Mouse (Mus musculus) liver, embryonic 11.5 days (tissue): Measurements from ENCODE around the gene Clec10a. TPM values are rescaled to one million over a fixed set of nuclear protein-coding genes. Genes with fewer than 3 reads are reported as not detected.
A peak's percentile ranks its signal among the peaks of the same experiment; 100 is the strongest.

Experiments used
- ATAC-seq: fragments of 200-750 bp; cut with Nextera tagmentation; replicated peaks from 2 replicates; pipeline ENCODE4 v1.8.0; 2017; ENCODE audit warnings: moderate number of reproducible peaks, mild to moderate bottlenecking, moderate TSS enrichment, moderate library complexity; ENCODE audit not compliant: low FRiP score
- DNase-seq: peaks from one replicate; pipeline ENCODE4 v3.0.0-alpha.2; 2017; ENCODE audit warnings: low spot score
- H3K27ac ChIP-seq: fragments of 300-500 bp; sonication (generic); 2 replicates; pipeline ENCODE4 v1.5.1; 2014; ENCODE audit warnings: mild to moderate bottlenecking, low read depth, low read length, control low read depth
- H3K27me3 ChIP-seq: fragments of 300-500 bp; sonication (generic); replicated peaks from 2 replicates; pipeline ENCODE4 v1.6.1; 2014; ENCODE audit warnings: low read length, mixed read lengths; ENCODE audit not compliant: control insufficient read depth, insufficient read depth
- H3K36me3 ChIP-seq: fragments of 300-500 bp; sonication (generic); 2 replicates; pipeline ENCODE4 v1.6.1; 2014; ENCODE audit warnings: mild to moderate bottlenecking, low read length, moderate library complexity, mixed read lengths; ENCODE audit not compliant: control insufficient read depth, insufficient read depth
- H3K4me1 ChIP-seq: fragments of 300-500 bp; sonication (generic); replicated peaks from 2 replicates; pipeline ENCODE4 v1.6.1; 2014; ENCODE audit warnings: low read length, mixed read lengths; ENCODE audit not compliant: control insufficient read depth, insufficient read depth
- H3K4me2 ChIP-seq: fragments of 300-500 bp; sonication (generic); 2 replicates; pipeline ENCODE4 v1.6.1; 2014; ENCODE audit warnings: mild to moderate bottlenecking, control low read depth, moderate library complexity
- H3K4me3 ChIP-seq: fragments of 300-500 bp; sonication (generic); 2 replicates; pipeline ENCODE4 v1.5.1; 2014; ENCODE audit warnings: low read depth, low read length, control low read depth
- H3K9ac ChIP-seq: fragments of 300-500 bp; sonication (generic); 2 replicates; pipeline ENCODE4 v1.6.1; 2014; ENCODE audit warnings: low read depth, low read length, control low read depth
- H3K9me3 ChIP-seq: fragments of 300-500 bp; sonication (generic); 2 replicates; pipeline ENCODE4 v1.6.1; 2016; ENCODE audit warnings: low read length, inconsistent platforms, mixed read lengths; ENCODE audit not compliant: control insufficient read depth
- WGBS: fragments of 180-500 bp; shearing (Covaris S2); extraction: QIAGEN DNeasy Blood & Tissue Kit; methylation state at CpG from one replicate; pipeline ENCODE4 v1.1.7; 2014; 5-methylcytosine and 5-hydroxymethylcytosine counted together
- polyA plus RNA-seq: library from polyadenylated mRNA; unstranded; fragments of >200 nt; fragmentation: Nextera tagmentation; extraction: Ambion mirVana; gene quantifications from 2 replicates; pipeline ENCODE4 v1.2.1, GENCODE M21; 2014

Clec10a gene
- polyA plus RNA-seq, 1 experiment from 2014 or later = 0.41 TPM

DNA sequence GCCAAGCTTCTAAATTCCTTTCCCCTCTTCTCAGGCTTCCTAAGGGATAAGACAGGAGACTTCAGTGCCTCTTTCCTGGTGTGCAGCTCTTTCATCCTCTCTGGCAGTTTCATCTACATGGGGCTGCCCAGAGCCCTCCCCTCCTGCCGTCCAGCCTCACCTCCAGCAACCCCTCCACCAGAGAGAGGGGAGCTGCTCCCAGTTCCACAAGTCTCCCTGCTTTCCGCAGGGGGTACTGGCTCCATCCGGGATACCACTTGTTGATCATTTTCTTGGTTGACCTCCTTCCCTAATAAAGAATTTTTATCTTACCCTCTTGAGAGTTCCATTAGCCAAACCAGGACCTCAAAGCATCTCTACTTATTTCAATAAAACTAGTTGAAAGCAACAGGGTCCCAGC lies 60.1 kb downstream of the Clec10a start:
- H3K27me3 ChIP-seq = peaks cover 38% of the 10 kb centered on the region

DNA sequence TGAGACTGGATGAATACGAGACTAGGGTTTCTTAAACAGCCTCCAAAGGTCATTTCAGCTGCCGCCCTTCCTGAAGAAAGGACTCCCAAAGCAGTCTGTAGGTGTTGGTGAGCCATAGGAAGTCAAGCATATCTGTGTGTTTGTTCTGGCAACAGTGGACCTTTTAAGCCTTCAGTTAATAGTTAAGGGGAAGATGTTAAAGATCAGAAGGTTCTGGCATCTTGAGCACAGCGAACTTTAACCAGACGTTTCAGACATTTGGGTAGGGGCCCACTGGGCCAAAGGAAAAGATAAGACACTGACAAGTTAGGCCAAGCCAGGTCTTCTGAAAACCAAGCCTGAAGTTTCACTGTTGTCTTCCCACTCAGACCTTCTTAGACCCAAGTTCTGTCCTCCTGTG lies 62.0 kb downstream of the Clec10a start:
- DNase-seq (no peak), ATAC-seq (no peak)
- Histone ChIP-seq H3K4me3 (no peak overlapping the region), H3K4me2 (no peak overlapping the region), H3K36me3 (no peaks in the 10 kb centered on the region), H3K27ac (no peak overlapping the region), H3K27me3 (peaks cover 34% of the 10 kb centered on the region), H3K9me3 (no peaks in the 10 kb centered on the region), H3K9ac (no peak overlapping the region), H3K4me1 (peaks cover 27% of the 10 kb centered on the region)
- WGBS = 78% methylated on average over 4 of the region's 4 CpGs

More for the DNA sequence above, 60.1 kb downstream of the Clec10a start:
- 75% methylated on average over 3 of the region's 3 CpGs for WGBS
- DNase-seq (no peak), ATAC-seq (no peak)
- Histone ChIP-seq H3K27ac (no peak overlapping the region), H3K4me1 (peaks cover 17% of the 10 kb centered on the region), H3K9me3 (no peaks in the 10 kb centered on the region), H3K36me3 (no peaks in the 10 kb centered on the region), H3K4me3 (no peak overlapping the region), H3K4me2 (no peak overlapping the region), H3K9ac (no peak overlapping the region)

DNA sequence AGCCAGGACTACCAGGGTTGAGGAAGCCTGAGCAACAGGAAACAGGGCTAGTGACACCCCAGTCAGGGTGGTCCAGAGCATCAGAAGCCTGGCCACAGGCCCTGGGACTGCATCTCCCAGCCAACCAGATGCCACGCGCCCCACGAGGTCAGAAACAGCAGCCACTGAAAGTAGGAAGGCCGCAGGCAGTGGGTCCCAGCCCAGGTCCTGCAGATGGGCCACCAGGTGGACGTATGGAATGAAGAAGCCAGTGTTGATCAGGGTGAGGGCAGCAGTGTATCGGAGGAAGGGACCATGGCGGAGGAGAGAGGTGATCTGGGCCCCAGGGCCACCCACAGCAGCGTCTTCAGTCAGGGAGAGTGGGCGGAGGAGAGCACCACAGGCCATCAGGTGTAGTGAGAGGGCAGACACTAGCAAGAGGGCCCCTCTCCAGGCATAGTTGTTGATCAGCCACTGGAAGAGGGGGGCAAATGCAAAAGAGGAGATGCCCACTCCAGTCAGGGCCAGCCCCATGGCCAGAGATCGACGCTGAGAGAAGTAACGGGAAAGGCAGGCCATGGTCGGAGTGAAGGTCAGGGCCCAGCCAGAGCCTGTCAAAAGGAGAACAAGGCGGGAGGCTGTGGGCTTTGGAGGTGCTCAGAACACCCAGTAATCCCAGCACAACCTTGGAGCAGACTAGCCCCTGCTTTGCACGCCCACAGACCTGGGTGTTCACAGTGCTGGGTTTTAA lies 62.9 kb downstream of the Clec10a start:
- ATAC-seq = no peak
- H3K4me1 ChIP-seq = peaks cover 28% of the 10 kb centered on the region
- peaks cover 26% of the 10 kb centered on the region for H3K27me3 ChIP-seq
- 85% methylated on average over 15 of the region's 15 CpGs for WGBS
- no peaks in the 10 kb centered on the region for H3K9me3 ChIP-seq
- no peaks in the 10 kb centered on the region for H3K36me3 ChIP-seq
- peak overlapping the region; percentile 4; the same call in 1 of the 2 replicates for H3K4me3 ChIP-seq
- H3K27ac ChIP-seq = peak overlapping the region; percentile 8; the same call in 1 of the 2 replicates
- H3K9ac ChIP-seq = 0 out of 2 replicates have a peak overlapping the region, but pooled peaks have one; percentile 18
- H3K4me2 ChIP-seq = peak overlapping the region; percentile 98
- no peak for DNase-seq

DNA sequence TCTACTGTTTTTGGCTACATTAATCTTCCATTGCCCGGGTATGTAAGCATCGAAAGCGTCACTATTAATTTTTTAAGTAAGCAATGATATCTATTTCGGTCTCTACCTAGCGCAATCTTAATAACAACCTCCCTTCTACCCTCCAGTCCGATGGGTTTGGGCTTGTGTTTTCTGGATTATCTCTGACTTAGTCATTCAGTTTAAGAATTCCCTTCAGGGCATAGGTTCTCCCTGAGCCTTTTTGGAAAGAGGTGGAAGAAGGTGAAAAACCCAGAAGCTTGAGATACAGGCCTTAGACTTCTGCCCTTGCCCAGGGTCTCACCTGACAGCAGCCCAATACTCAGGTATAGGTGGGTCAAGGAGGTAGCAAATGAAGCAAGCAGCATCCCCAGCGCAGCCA lies 63.9 kb downstream of the Clec10a start:
- Histone ChIP-seq H3K4me2 (peak overlapping the region; percentile 98), H3K4me1 (peaks cover 23% of the 10 kb centered on the region), H3K27me3 (peaks cover 16% of the 10 kb centered on the region), H3K27ac (peak overlapping the region; percentile 96), H3K36me3 (no peaks in the 10 kb centered on the region), H3K4me3 (peak overlapping the region; percentile 68), H3K9me3 (no peaks in the 10 kb centered on the region), H3K9ac (peak overlapping the region; percentile 82)
- ATAC-seq (no peak), DNase-seq (no peak)
- 60% methylated on average over 7 of the region's 7 CpGs for whole genome bisulfite sequencing

DNA sequence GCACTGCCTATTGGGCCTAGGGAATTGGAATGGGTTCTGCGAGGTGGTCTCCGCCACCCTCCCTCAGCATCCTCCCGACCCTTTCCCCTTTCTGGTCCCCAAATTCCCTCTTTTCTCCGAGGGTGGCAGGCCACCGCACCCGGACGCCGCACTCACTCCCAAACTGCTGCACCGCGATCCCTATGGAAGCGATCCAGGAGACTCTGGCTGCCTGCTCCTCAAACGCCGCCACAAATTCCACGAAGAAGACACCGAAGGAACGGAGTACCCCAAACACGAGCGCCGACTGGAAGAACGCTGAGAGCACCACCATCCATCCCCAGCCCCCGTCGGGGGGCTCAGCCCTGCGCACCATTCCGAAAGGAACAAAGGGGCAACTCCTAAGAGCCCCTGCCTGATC lies 64.3 kb downstream of the Clec10a start:
- Histone ChIP-seq H3K9ac (peak overlapping the region; percentile 82), H3K4me3 (peak overlapping the region; percentile 68), H3K9me3 (no peaks in the 10 kb centered on the region), H3K4me2 (peak overlapping the region; percentile 98), H3K36me3 (no peaks in the 10 kb centered on the region), H3K4me1 (peaks cover 21% of the 10 kb centered on the region), H3K27ac (peak overlapping the region; percentile 96), H3K27me3 (peaks cover 15% of the 10 kb centered on the region)
- no peak for ATAC-seq
- no peak for DNase-seq
- 2% methylated on average over 24 of the region's 24 CpGs for WGBS

Other genes with a start within 250 kb of the Clec10a start
- 121 and 130 TPM in 2 replicates for gene Gps2, start 242.3 kb upstream of the Clec10a start, polyA plus RNA-seq
- 2,995 and 3,090 TPM in 2 replicates for gene Eif5a, start 234.2 kb upstream of the Clec10a start, polyA plus RNA-seq
- 1.3 and 1.7 TPM in 2 replicates for gene Ybx2, start 220.4 kb upstream of the Clec10a start, polyA plus RNA-seq
- gene Slc2a4, start 208.0 kb upstream of the Clec10a start, polyA plus RNA-seq = 7.0 and 8.3 TPM in 2 replicates
- 4.0 and 5.1 TPM in 2 replicates for gene Cldn7, start 191.4 kb upstream of the Clec10a start, polyA plus RNA-seq
- gene Ctdnep1, start 175.0 kb upstream of the Clec10a start, polyA plus RNA-seq = 20.8 and 24.0 TPM in 2 replicates
- gene Elp5, start 173.7 kb upstream of the Clec10a start, polyA plus RNA-seq = 131 and 146 TPM in 2 replicates
- 302 and 311 TPM in 2 replicates for gene Gabarap, start 165.1 kb upstream of the Clec10a start, polyA plus RNA-seq
- gene Phf23, start 160.4 kb upstream of the Clec10a start, polyA plus RNA-seq = 33.2 and 36.6 TPM in 2 replicates
- 22.1 and 23.3 TPM in 2 replicates for gene Dvl2, start 155.6 kb upstream of the Clec10a start, polyA plus RNA-seq
- 85.7 and 89.7 TPM in 2 replicates for gene Acadvl, start 140.8 kb upstream of the Clec10a start, polyA plus RNA-seq
- gene Dlg4, start 139.3 kb upstream of the Clec10a start, polyA plus RNA-seq = 9.3 and 9.4 TPM in 2 replicates
- gene Asgr1, start 102.1 kb upstream of the Clec10a start, polyA plus RNA-seq = 0.40 and 0.66 TPM in 2 replicates
- 4.3 and 5.8 TPM in 2 replicates for gene Asgr2, start 63.6 kb upstream of the Clec10a start, polyA plus RNA-seq
- gene Mgl2, start 25.9 kb upstream of the Clec10a start, polyA plus RNA-seq = 0.63 and 1.5 TPM in 2 replicates
- 0.75 and 0.81 TPM in 2 replicates for gene Slc16a11, start 56.6 kb downstream of the Clec10a start, polyA plus RNA-seq
- 9.1 and 10.1 TPM in 2 replicates for gene Slc16a13, start 64.9 kb downstream of the Clec10a start, polyA plus RNA-seq
- 6.8 and 7.3 TPM in 2 replicates for gene Bcl6b, start 73.6 kb downstream of the Clec10a start, polyA plus RNA-seq
- gene 0610010K14Rik, start 81.7 kb downstream of the Clec10a start, polyA plus RNA-seq = 138 and 140 TPM in 2 replicates
- gene Gm21988, start 83.6 kb downstream of the Clec10a start, polyA plus RNA-seq = 7.6 and 9.6 TPM in 2 replicates
- gene Rnasek, start 83.6 kb downstream of the Clec10a start, polyA plus RNA-seq = 184 and 188 TPM in 2 replicates
- 21.5 and 22.5 TPM in 2 replicates for gene Alox12, start 99.2 kb downstream of the Clec10a start, polyA plus RNA-seq
- gene Alox12e, start 166.4 kb downstream of the Clec10a start, polyA plus RNA-seq = 0.29 TPM in 1 of 2 replicates, not detected in the other
- gene Alox15, start 195.8 kb downstream of the Clec10a start, polyA plus RNA-seq = 1.0 and 2.1 TPM in 2 replicates